Mouse (Mus musculus) liver, embryonic 14.5 days (tissue): ENCODE measurements around the gene Inhbe. TPM values are rescaled to one million over a fixed set of nuclear protein-coding genes. Genes with fewer than 3 reads are reported as not detected.

ENCODE experiments used
- ATAC-seq: fragments of 200-750 bp; cut with Nextera tagmentation; 2 replicates; pipeline ENCODE4 v1.8.0; 2017; ENCODE audit warnings: moderate number of reproducible peaks, mild to moderate bottlenecking, moderate library complexity; ENCODE audit not compliant: insufficient read depth
- DNase-seq, 3 experiments: peaks; one replicate each; pipeline ENCODE4 v3.0.0-alpha.2; 2012 to 2013; ENCODE audit warnings: low read depth in 3 of 3, low spot score in 3 of 3
- H3K27ac ChIP-seq: fragments of 300-500 bp; sonication (generic); 2 replicates; pipeline ENCODE4 v1.5.1; 2014; ENCODE audit warnings: moderate library complexity, mild to moderate bottlenecking, control low read depth, inconsistent platforms
- H3K27me3 ChIP-seq: fragments of 300-500 bp; sonication (generic); 2 replicates; pipeline ENCODE4 v1.6.1; 2014; ENCODE audit warnings: mild to moderate bottlenecking, low read length, moderate library complexity; ENCODE audit not compliant: control insufficient read depth, insufficient read depth
- H3K36me3 ChIP-seq: fragments of 300-500 bp; sonication (generic); replicated peaks from 2 replicates; pipeline ENCODE4 v1.6.1; 2014; ENCODE audit warnings: low read depth; ENCODE audit not compliant: control insufficient read depth, insufficient read depth
- H3K4me1 ChIP-seq, 2 experiments: fragments of 200-500 bp in 1 of 2; fragments of 300-500 bp in 1 of 2; sonication (generic) in 1 of 2; replicated peaks; 2 replicates each; pipeline ENCODE4 v1.6.1; 2012 to 2014; ENCODE audit warnings: antibody characterized with exemption in 1 of 2, inconsistent platforms in 1 of 2, low read length in 1 of 2; ENCODE audit not compliant: control insufficient read depth in 2 of 2, insufficient read depth in 2 of 2
- H3K4me2 ChIP-seq: fragments of 300-500 bp; sonication (generic); 2 replicates; pipeline ENCODE4 v1.6.1; 2014; ENCODE audit warnings: low read depth, mild to moderate bottlenecking, control low read depth, moderate library complexity
- H3K4me3 ChIP-seq, 2 experiments: fragments of 200-500 bp in 1 of 2; fragments of 300-500 bp in 1 of 2; sonication (generic) in 1 of 2; 2 replicates each; pipeline ENCODE4 v1.5.1; 2012 to 2014; ENCODE audit warnings: low read depth in 2 of 2, low read length in 2 of 2, mild to moderate bottlenecking in 2 of 2, control low read depth in 1 of 2, inconsistent platforms in 1 of 2, moderate library complexity in 1 of 2; ENCODE audit not compliant: insufficient read depth in 1 of 2
- H3K9ac ChIP-seq: fragments of 300-500 bp; sonication (generic); replicated peaks from 2 replicates; pipeline ENCODE4 v1.6.1; 2014; ENCODE audit warnings: mild to moderate bottlenecking, control low read depth, moderate library complexity
- H3K9me3 ChIP-seq: fragments of 300-500 bp; sonication (generic); 2 replicates; pipeline ENCODE4 v1.6.1; 2016; ENCODE audit warnings: low read length, mixed read lengths; ENCODE audit not compliant: control insufficient read depth
- CTCF ChIP-seq: IDR thresholded peaks from 2 replicates; pipeline ENCODE4 v1.5.1; 2016; ENCODE audit warnings: antibody characterized with exemption, low read depth, control low read depth
- EP300 ChIP-seq: IDR thresholded peaks from 2 replicates; pipeline ENCODE4 v1.6.1; 2016; ENCODE audit warnings: antibody characterized with exemption, low read depth
- WGBS: fragments of 180-500 bp; shearing (Covaris S2); extraction: QIAGEN DNeasy Blood & Tissue Kit; methylation state at CpG from one replicate; pipeline ENCODE4 v1.1.7; 2014; ENCODE audit not compliant: insufficient replicate concordance; 5-methylcytosine and 5-hydroxymethylcytosine counted together
- polyA plus RNA-seq, 2 experiments: library from polyadenylated mRNA; depleted of rRNA in 1 of 2; stranded (reverse) in 1 of 2; unstranded in 1 of 2; fragments of >200 nt; fragmentation: Nextera tagmentation in 1 of 2; extraction: Ambion mirVana in 1 of 2; gene quantifications; 2 replicates each; pipeline versions ENCODE4 v1.2.1 to v1.2.3; 2012 to 2014

Gene Inhbe
- polyA plus RNA-seq, 2 experiments: 0.38 to 0.59 TPM

GRCm38 (mm10) chr10:127352187-127352586 lies 2.0 kb downstream of the Inhbe start:
- Histone ChIP-seq H3K4me3 (no peak overlapping the region), H3K4me2 (no peak overlapping the region), H3K36me3 (no peaks in the 10 kb centered on the region), H3K27ac (no peak overlapping the region), H3K27me3 (no peaks in the 10 kb centered on the region; the same call in 1 of the 2 replicates), H3K9ac (no peak overlapping the region), H3K9me3 (no peaks in the 10 kb centered on the region), H3K4me1 (no peaks in the 10 kb centered on the region; a peak in 1 of 4 replicates)
- TF ChIP-seq CTCF (no peak), EP300 (no peak)
- DNase-seq: no peak
- WGBS: 65% methylated on average over 9 of the region's 9 CpGs
- peak; percentile 44 for ATAC-seq

DNA sequence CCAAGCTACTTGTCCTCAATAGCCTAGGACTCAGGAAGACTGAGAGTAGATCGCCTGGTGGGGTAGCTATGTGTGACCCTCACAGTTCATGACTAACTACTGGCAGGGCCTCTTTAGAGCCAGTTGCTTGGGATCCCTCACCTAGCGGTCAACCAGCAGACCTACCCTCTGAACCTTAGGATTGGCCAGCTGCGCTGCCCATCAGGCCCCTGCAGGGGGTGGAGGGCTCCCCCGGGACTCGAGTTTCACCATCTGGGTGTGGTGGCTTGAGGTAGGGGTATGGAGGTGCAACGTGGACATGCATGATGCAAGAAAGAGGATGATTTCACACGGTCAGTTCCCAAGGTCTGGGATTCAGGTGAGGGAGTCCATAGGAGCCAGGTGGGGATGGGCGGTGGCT lies 2.5 kb downstream of the Inhbe start:
- Histone ChIP-seq H3K4me2 (no peak overlapping the region), H3K9ac (no peak overlapping the region), H3K27ac (no peak overlapping the region), H3K4me1 (no peaks in the 10 kb centered on the region; a peak in 1 of 4 replicates), H3K9me3 (no peaks in the 10 kb centered on the region), H3K36me3 (no peaks in the 10 kb centered on the region), H3K4me3 (no peak overlapping the region), H3K27me3 (no peaks in the 10 kb centered on the region; the same call in 1 of the 2 replicates)
- no peak for TF ChIP-seq EP300
- TF ChIP-seq CTCF: 0 out of 2 replicates have a peak, but pooled peaks have one; percentile 10
- peak; percentile 16; the same call in 1 of the 2 replicates for ATAC-seq
- 63% methylated on average over 8 of the region's 8 CpGs for WGBS
- no peak for DNase-seq

DNA sequence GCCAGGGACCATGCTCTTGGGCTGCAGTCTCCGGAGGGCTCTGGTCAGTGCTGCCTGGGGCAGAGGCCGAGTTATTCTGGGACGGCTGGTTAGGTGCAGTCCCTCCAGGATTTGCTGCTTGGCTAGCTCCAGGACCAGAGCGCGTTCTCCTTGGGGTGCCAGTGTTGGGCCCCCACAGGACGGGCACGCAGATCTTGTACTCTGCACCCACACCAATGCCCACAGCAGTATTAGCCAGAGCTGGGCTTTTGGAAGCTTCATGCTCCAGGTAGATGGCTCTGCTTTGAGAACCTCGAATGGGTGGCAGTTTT lies 3.0 kb downstream of the Inhbe start:
- DNase-seq: no peak
- H3K9me3 ChIP-seq: no peaks in the 10 kb centered on the region
- peak overlapping the region; percentile 36 for H3K4me2 ChIP-seq
- no peak overlapping the region for H3K27ac ChIP-seq
- WGBS: 68% methylated on average over 8 of the region's 8 CpGs
- ATAC-seq: no peak
- no peak overlapping the region for H3K4me3 ChIP-seq
- no peak for TF ChIP-seq EP300
- TF ChIP-seq CTCF: no peak
- no peak overlapping the region for H3K9ac ChIP-seq
- H3K4me1 ChIP-seq: no peaks in the 10 kb centered on the region; a peak in 1 of 4 replicates
- H3K36me3 ChIP-seq: no peaks in the 10 kb centered on the region
- H3K27me3 ChIP-seq: no peaks in the 10 kb centered on the region; the same call in 1 of the 2 replicates

GRCm38 (mm10) chr10:127350594-127351284 lies 3.5 kb downstream of the Inhbe start:
- Histone ChIP-seq H3K27me3 (no peaks in the 10 kb centered on the region; the same call in 1 of the 2 replicates), H3K9me3 (no peaks in the 10 kb centered on the region), H3K27ac (no peak overlapping the region), H3K4me2 (peak overlapping the region; percentile 36), H3K36me3 (no peaks in the 10 kb centered on the region), H3K4me3 (peak overlapping the region in 1 of 2 experiments; percentile 12; a peak in 2 of 4 replicates), H3K9ac (no peak overlapping the region), H3K4me1 (no peaks in the 10 kb centered on the region; a peak in 1 of 4 replicates)
- peak in 1 of 3 experiments; percentile 41 for DNase-seq
- 8% methylated on average over 24 of the region's 24 CpGs for WGBS
- no peak for TF ChIP-seq EP300
- TF ChIP-seq CTCF: peak; percentile 91
- ATAC-seq: peak; percentile 56

DNA sequence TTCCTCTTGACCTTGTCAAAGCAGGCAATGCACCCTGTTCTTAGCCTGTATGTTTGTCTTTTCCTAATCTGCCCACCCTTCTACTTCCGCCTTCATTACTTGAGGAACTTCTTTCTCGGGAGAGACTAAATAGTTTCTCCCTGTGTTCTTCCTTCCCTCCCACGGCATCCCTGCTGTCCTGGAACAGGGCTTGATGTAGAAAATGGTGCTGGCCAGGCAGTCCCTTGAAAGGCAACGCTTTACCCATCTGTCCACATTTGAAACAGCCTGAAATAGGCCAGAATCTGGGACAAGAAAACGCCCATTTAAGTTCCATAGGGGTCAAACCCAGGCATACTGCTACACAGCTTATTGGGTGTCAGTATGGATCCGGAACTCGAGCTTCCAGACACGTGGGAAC lies 4.4 kb downstream of the Inhbe start:
- Histone ChIP-seq H3K4me3 (no peak overlapping the region), H3K4me2 (no peak overlapping the region), H3K27me3 (no peaks in the 10 kb centered on the region; the same call in 1 of the 2 replicates), H3K9me3 (no peaks in the 10 kb centered on the region), H3K36me3 (no peaks in the 10 kb centered on the region), H3K27ac (no peak overlapping the region), H3K9ac (no peak overlapping the region), H3K4me1 (no peaks in the 10 kb centered on the region; a peak in 1 of 4 replicates)
- no peak for TF ChIP-seq CTCF
- no peak for TF ChIP-seq EP300
- 44% methylated on average over 8 of the region's 8 CpGs for WGBS
- ATAC-seq (no peak), DNase-seq (no peak)
